Mouse (Mus musculus) lung, embryonic 16.5 days (tissue): ENCODE measurements at regions not wholly inside any gene's neighbourhood (a gene's known extent, or its start where the extent isn't known, plus 50 kb on each side); places are given as distances from the start of the nearest gene placed in this dataset.

ENCODE experiments used
- ATAC-seq: fragments of 200-750 bp; cut with Nextera tagmentation; 2 replicates; pipeline ENCODE4 v1.8.0; 2017; ENCODE audit warnings: low read depth, mild to moderate bottlenecking, moderate library complexity
- H3K27ac ChIP-seq: fragments of 300-500 bp; sonication (generic); 2 replicates; pipeline ENCODE4 v1.5.1; 2014; ENCODE audit warnings: mild to moderate bottlenecking, control low read depth, low read length
- H3K27me3 ChIP-seq: fragments of 300-500 bp; sonication (generic); 2 replicates; pipeline ENCODE4 v1.6.1; 2014; ENCODE audit warnings: low read depth, low read length, mixed read lengths; ENCODE audit not compliant: control insufficient read depth, insufficient read depth
- H3K36me3 ChIP-seq: fragments of 300-500 bp; sonication (generic); 2 replicates; pipeline ENCODE4 v1.6.1; 2014; ENCODE audit warnings: low read length; ENCODE audit not compliant: control insufficient read depth, insufficient read depth
- H3K4me1 ChIP-seq: fragments of 300-500 bp; sonication (generic); replicated peaks from 2 replicates; pipeline ENCODE4 v1.6.1; 2014; ENCODE audit warnings: low read length, mixed read lengths; ENCODE audit not compliant: control insufficient read depth, insufficient read depth
- H3K4me2 ChIP-seq: fragments of 300-500 bp; sonication (generic); 2 replicates; pipeline ENCODE4 v1.6.1; 2014; ENCODE audit warnings: low read depth, low read length, control low read depth
- H3K4me3 ChIP-seq: fragments of 300-500 bp; sonication (generic); 2 replicates; pipeline ENCODE4 v1.5.1; 2014; ENCODE audit warnings: mild to moderate bottlenecking, low read length, control low read depth
- H3K9ac ChIP-seq: fragments of 300-500 bp; sonication (generic); 2 replicates; pipeline ENCODE4 v1.6.1; 2014; ENCODE audit warnings: low read length, control low read depth
- H3K9me3 ChIP-seq: fragments of 300-500 bp; sonication (generic); 2 replicates; pipeline ENCODE4 v1.6.1; 2016; ENCODE audit warnings: low read length; ENCODE audit not compliant: control insufficient read depth
- WGBS: fragments of 180-500 bp; shearing (Covaris S2); extraction: QIAGEN DNeasy Blood & Tissue Kit; methylation state at CpG from one replicate; pipeline ENCODE4 v1.1.7; 2014; 5-methylcytosine and 5-hydroxymethylcytosine counted together

DNA sequence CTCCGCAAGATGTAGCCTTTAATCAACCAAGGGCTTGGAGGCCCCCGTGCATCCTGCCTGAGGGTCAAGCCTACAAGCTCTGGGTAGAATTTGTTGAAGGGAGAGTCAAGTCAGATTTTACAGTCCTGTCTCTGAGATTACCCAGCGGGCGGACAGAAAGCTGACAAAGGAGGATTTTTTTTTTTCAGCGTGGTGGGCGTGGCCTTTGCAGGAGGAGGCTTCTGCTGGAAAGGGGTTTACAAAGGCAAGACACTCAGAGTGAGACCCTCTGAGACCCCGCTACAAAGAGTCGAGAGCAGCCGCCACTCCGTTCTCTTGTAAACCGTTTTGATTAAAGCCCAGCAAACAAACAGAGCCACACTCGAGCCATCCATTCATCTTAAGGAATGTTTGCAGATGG is 92.1 kb upstream of the Dynlrb2 start:
- Histone ChIP-seq H3K27me3 (no peaks in the 10 kb centered on the region), H3K9ac (no peak overlapping the region), H3K4me3 (no peak overlapping the region), H3K27ac (no peak overlapping the region), H3K9me3 (no peaks in the 10 kb centered on the region), H3K4me2 (no peak overlapping the region), H3K36me3 (no peaks in the 10 kb centered on the region), H3K4me1 (no peaks in the 10 kb centered on the region)
- ATAC-seq = no peak
- WGBS = 22% methylated on average over 12 of the region's 12 CpGs

DNA sequence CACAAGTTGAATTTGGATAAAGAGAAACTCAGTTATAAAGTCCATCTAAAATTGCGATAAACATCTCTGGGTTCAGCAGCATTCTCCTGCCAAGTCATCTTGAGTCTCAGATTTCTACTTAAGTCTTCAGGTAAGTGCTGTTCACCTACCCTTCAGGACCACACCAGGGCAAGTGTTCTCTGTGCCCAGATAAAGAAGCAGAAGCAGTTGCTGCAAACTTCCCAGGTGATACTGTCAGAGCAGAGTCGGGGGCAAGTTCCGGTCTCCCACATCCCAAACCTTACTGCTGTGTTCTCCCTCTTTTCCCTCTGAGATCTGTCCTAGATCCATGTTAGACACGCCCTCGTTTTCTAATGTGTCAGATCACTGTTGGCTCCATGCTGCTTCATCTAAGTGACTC is 94.7 kb upstream of the Dynlrb2 start:
- Histone ChIP-seq H3K4me1 (no peaks in the 10 kb centered on the region), H3K4me2 (no peak overlapping the region), H3K4me3 (no peak overlapping the region), H3K27ac (no peak overlapping the region), H3K27me3 (no peaks in the 10 kb centered on the region), H3K9ac (no peak overlapping the region), H3K9me3 (no peaks in the 10 kb centered on the region), H3K36me3 (no peaks in the 10 kb centered on the region)
- ATAC-seq = no peak
- 54% methylated on average over 5 of the region's 5 CpGs for WGBS

DNA sequence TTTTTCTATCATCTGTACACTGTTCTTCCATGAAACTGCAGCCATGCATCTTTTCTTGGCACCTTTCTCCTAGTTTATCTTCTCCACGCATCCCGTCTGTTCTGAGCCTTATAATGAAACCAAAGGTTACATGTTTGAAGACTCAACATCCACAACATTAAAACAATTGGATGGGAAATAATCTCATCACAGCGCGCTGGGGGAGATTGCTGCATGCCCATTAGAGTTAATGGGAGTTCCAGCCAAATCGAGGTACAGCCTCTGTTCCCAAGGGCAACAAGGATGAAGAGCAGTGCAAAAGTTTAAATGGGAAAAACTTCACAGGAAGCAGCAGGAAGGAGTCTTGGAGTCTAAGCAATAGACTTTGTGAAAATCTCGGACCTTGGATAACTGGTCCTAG is 95.8 kb upstream of the Dynlrb2 start:
- Histone ChIP-seq H3K36me3 (no peaks in the 10 kb centered on the region), H3K4me2 (no peak overlapping the region), H3K27ac (no peak overlapping the region), H3K4me3 (no peak overlapping the region), H3K9me3 (no peaks in the 10 kb centered on the region), H3K4me1 (no peaks in the 10 kb centered on the region), H3K9ac (no peak overlapping the region), H3K27me3 (no peaks in the 10 kb centered on the region)
- no peak for ATAC-seq
- WGBS = 85% methylated on average over 6 of the region's 6 CpGs

DNA sequence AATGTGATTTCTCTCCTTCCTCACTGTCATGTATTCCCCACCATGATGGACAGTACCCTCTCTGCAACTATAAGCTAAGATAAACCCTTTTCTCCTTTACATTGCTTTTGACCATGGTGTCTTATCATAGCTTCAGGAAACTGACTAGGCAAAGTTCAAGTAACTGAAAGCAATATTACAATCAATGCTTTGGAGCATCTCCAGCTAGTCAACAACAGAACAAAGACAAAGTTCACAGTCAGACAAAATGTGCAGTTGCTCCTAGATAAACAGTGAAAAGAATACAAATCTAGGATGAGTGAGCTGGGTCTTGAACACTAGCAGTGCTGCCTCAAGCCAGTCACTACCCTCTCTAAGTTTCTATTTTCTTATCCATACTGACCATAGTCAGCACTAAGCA is 100.2 kb upstream of the Dynlrb2 start:
- Histone ChIP-seq H3K4me3 (no peak overlapping the region), H3K4me2 (no peak overlapping the region), H3K9me3 (no peaks in the 10 kb centered on the region), H3K27ac (no peak overlapping the region), H3K36me3 (no peaks in the 10 kb centered on the region), H3K4me1 (no peaks in the 10 kb centered on the region), H3K27me3 (no peaks in the 10 kb centered on the region), H3K9ac (no peak overlapping the region)
- no peak for ATAC-seq

DNA sequence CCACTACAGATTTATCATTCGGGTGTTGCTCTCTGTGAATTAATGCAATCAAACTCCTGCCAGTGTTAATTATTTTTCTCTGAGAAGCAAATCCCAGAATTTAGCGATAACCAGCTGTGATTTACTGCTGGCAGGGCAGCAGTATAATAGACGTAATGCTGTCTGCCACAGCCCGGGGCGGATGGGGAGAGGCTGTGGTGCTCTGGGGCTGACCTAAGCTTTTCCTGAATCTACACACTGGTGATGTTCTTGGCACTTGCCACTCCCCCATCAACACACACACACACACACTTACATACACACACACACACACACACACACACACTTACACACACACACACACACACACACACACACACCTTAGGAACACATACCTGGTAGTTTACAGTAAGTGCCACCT is 101.4 kb upstream of the Dynlrb2 start:
- Histone ChIP-seq H3K9me3 (no peaks in the 10 kb centered on the region), H3K36me3 (no peaks in the 10 kb centered on the region), H3K27me3 (no peaks in the 10 kb centered on the region), H3K27ac (no peak overlapping the region), H3K4me3 (no peak overlapping the region), H3K4me2 (no peak overlapping the region), H3K9ac (no peak overlapping the region), H3K4me1 (no peaks in the 10 kb centered on the region)
- ATAC-seq = no peak
- WGBS = 81% methylated on average over 5 of the region's 5 CpGs

DNA sequence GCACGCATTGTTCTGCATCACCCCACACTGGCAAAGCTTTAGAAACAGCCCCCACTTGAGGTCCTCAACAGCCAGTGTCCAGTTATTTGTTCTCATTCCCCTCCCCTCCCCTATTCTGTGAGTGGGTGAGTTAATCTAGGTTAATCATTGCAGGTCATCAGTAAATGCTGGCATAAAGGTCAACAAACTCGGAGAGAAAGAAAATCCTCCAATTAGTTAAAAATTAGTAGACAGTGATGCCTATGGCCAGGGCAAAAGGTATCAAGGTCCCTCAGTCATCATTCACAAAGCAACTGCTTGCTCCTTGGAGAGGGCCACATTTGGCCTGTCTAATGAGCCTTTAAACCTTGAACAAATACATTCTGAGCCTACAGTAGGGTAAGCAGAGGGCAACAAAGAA is 105.3 kb upstream of the Dynlrb2 start:
- H3K9ac ChIP-seq = no peak overlapping the region
- H3K4me3 ChIP-seq = no peak overlapping the region
- H3K4me1 ChIP-seq = no peaks in the 10 kb centered on the region
- no peaks in the 10 kb centered on the region for H3K27me3 ChIP-seq
- H3K27ac ChIP-seq = no peak overlapping the region
- H3K36me3 ChIP-seq = no peaks in the 10 kb centered on the region
- H3K9me3 ChIP-seq = no peaks in the 10 kb centered on the region
- 50% methylated on average over 2 of the region's 2 CpGs for WGBS
- H3K4me2 ChIP-seq = no peak overlapping the region
- no peak for ATAC-seq

DNA sequence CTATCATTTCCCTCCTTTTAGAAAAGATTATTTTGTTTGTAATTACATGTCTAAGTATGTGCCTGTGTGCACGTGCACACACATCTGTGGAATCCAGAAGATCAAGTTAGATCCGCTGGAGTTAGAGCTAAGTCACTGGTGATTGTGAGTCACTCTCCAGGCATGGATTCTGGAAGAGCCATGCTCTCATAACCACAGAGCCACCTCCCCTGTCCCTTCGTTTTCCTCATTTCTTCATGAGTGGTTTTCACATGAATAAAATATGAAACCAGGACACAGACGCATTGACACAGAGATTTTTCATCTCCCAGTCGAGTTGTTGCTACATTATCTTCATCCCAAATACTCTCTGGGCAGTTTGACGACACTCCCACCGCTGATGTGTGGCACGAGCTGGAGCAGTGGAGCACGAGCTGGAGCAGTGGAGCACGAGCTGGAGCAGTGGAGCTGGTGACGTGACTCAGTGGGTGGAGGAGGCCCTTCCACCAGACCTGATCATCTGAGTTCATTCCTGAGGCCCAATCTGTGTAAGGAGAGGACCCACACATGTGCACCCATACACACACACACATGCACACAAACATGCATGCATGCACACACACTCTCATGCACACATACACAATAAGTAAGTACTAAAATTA is 106.1 kb upstream of the Dynlrb2 start:
- no peaks in the 10 kb centered on the region for H3K27me3 ChIP-seq
- no peak for ATAC-seq
- H3K9ac ChIP-seq = no peak overlapping the region
- H3K4me3 ChIP-seq = no peak overlapping the region
- no peaks in the 10 kb centered on the region for H3K36me3 ChIP-seq
- H3K27ac ChIP-seq = no peak overlapping the region
- no peaks in the 10 kb centered on the region for H3K4me1 ChIP-seq
- H3K9me3 ChIP-seq = no peaks in the 10 kb centered on the region
- H3K4me2 ChIP-seq = no peak overlapping the region
- WGBS = 66% methylated on average over 11 of the region's 11 CpGs

DNA sequence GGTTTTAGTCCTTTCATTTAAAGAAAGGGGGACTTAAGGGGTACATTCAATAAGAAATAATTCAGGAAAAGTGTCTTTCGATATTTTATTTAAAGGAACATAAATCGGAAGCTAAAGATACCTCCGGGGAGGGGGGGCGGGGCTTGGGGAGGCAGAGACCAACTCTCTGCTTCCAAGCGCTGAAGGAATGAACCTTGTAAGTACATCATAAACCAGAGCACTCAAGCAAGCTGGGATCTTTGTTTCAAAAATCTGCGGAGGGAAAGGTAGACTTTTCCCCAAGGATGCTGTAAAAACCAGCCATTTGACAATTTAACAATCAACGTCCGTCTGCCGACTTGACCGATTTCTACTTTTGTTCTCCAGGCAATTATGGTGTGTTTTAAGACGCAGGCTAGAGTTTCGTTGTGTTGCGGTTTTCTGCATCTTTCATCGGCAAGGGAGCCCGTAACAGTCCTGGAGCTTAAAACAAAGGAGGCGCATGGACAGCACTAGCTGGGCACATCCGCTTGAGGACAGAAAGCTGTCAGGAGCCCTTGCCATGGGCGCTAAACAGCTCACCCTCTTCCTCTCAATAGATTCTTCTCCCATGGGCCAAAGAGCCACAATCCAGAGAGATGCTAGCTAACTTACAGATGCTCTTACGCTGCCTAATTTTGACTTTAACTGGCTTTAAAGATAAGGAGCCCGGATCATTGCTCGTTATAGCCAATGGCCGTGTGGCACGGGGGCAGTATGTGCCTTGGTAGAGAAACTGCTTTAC is 119.4 kb upstream of the Dynlrb2 start:
- no peaks in the 10 kb centered on the region for H3K9me3 ChIP-seq
- H3K36me3 ChIP-seq = no peaks in the 10 kb centered on the region
- no peak overlapping the region for H3K4me3 ChIP-seq
- H3K9ac ChIP-seq = no peak overlapping the region
- WGBS = 93% methylated on average over 23 of the region's 23 CpGs
- no peak for ATAC-seq
- H3K4me2 ChIP-seq = no peak overlapping the region
- no peaks in the 10 kb centered on the region for H3K27me3 ChIP-seq
- H3K4me1 ChIP-seq = 0 out of 2 replicates have a peak, but pooled peaks cover 3% of the 10 kb centered on the region
- no peak overlapping the region for H3K27ac ChIP-seq

DNA sequence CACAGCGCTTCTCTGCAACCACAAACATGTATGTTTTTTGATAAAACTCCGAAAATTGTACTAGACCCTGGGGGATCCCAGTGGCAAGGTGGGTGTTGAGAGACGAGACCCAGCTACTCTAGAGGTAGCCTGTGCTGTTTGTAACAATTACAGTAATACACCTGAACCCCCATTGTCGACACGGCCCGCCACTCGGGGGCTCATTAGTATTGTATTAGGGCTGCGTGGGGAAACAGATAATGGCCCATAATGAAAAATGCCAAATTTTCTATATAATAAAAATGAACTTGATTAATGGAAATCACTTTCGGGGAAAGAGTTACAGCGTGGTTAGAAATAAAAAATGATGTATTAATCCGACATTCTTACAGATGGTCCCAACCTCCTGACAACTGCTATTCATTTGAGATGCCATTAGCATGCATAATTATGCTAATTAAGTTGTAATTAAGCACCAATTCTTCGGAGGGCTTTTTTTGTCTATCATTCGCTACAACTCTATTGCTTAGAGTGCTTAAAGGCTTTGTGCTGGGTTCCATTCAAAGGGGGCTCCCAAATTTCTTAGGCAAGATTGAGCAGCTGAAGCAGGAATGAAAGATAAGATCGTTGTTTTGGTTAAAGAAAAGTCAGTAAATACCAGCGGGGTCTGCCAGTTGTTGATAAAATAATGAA is 120.2 kb upstream of the Dynlrb2 start:
- WGBS = 80% methylated on average over 15 of the region's 15 CpGs
- Histone ChIP-seq H3K36me3 (no peaks in the 10 kb centered on the region), H3K4me2 (no peak overlapping the region), H3K4me3 (no peak overlapping the region), H3K9me3 (no peaks in the 10 kb centered on the region), H3K27me3 (no peaks in the 10 kb centered on the region), H3K27ac (no peak overlapping the region), H3K9ac (no peak overlapping the region), H3K4me1 (peaks cover 3% of the 10 kb centered on the region; the same call in 1 of the 2 replicates)
- ATAC-seq = no peak
